Mouse (Mus musculus): Measurements from ENCODE around the gene Cdyl.

DNA sequence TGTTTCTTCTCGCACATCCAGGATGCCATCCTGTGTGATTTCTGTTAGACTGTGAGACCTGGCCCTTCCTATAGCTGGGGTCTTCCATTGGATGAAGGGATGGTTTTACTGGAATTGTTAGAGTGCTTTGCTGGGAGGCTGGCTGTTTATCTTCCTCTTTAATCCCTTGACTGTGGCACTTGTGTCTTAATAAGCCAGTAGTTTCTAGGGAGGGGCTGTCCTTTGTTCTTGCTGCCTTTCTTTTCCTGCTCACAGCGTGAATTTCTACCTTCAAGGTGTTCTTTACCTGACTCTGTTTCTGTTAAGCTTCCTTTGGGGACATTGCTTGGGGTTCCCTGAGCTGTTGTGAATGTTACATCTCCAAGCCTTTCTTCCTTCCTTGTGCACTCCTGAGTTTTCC is 110.0 kb downstream of the Cdyl start:
- no peak for TF ChIP-seq MYOD1 (IDR thresholded peaks at IDR 0.05; ENCODE audit: control insufficient read depth in 1 of 3, insufficient read length in 2 of 3, low read depth in 2 of 3)
- TF ChIP-seq E2F4 (IDR thresholded peaks at IDR 0.05; ENCODE audit: insufficient read depth), result no peak
- TF ChIP-seq POLR2A (IDR thresholded peaks at IDR 0.05; ENCODE audit: insufficient read length, low read depth), result no peak
- TF ChIP-seq REST (IDR thresholded peaks at IDR 0.05; ENCODE audit: insufficient read depth, insufficient read length), result no peak
- TF ChIP-seq TCF3 (IDR thresholded peaks at IDR 0.05; ENCODE audit: insufficient read length, low read depth), result no peak
- TF ChIP-seq MAX (IDR thresholded peaks at IDR 0.05; ENCODE audit: low read depth), result no peak
